Mouse (Mus musculus) thymus, postnatal 14 days (tissue): ENCODE results near the gene Gm4567.
"Not testable (repeated sequence)": the region's sequence is repeated elsewhere in the genome, so short reads cannot be mapped to it uniquely, and the experiment has no call there.

Source experiments
- DNase-seq: peaks from one replicate; pipeline ENCODE4 v3.0.0; 2021

Gene Gm4567

DNA sequence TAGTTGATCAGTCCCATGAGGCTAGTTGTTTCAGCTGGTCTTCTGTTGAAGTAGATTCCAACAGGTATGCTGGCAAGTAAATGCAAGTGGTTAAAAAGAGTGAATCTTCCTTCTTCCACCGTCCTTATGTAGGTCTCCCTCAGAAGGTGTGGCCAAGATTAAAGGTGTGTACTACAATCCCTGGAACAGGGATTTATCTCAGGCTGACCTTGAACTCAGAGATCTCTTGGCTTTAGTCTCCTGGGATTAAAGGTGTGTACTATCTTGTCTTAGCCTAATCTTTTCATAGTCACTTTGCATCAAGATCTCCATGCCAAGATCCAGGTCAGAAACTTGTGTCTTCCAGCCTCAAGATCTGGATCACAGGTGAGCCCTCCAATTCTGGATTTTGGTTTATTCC is at the start of gene Gm4567:
Gene Gm4567 (minus strand): TSS at position 101 of the 400 bp plus-strand sequence.
- not testable (repeated sequence) for DNase-seq

DNA sequence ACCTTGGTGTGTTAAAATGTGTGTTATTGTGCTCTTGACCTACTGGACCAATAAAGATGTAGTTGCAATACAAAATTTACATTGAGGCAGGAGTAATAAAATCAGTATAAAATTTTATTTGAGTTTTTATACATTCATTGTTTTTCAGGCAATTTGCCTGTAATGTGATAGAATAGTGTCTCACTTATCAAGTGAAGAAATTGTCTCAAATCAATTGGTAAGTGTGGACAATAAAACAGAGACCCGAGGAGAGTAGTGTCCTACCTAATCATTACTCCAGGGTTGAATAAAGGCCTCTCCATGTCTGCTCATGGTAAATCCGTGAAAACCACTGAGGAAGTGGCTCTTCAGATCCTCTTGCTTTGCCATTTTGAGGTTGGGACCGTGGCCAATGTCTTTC is 41.9 kb upstream of the Gm4567 start, which contains the start of gene Vmn1r157:
Gene Vmn1r157 (plus strand): TSS at position 301 of the 400 bp plus-strand sequence.
- not testable (repeated sequence) for DNase-seq

DNA sequence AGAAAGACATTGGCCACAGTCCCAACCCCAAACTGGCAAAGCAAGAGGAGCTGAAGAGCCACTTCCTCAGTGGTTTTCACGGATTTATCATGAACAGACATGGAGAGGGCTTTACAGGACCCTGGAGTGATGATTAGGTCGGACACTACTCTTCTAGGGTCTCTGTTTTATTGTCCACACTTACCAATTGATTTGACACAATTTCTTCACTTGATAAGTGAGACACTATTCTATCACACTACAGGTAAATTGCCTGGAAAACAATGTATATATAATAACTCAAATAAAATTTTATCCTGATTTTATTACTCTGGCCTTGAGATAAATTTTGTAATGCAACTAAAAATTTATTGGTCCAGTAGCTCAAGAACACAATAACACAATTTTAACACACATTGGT is 27.3 kb downstream of the Gm4567 start, which contains the start of gene Gm8693:
Gene Gm8693 (minus strand): TSS at position 101 of the 400 bp plus-strand sequence.
- DNase-seq: not testable (repeated sequence)
